In genomic region chr13:113693383-113693782, GRCm38 (mm10) we compare ENCODE assay signal across 9 mouse cellular contexts. TPM values are rescaled to one million over a fixed set of nuclear protein-coding genes. Genes with fewer than 3 reads are reported as not detected.
DNase-seq lines count a peak whose midpoint lies in the region; ATAC-seq and TF ChIP-seq lines count a peak whose summit lies in the region.
"Had no signal": no experiment of that assay in that cellular context is flagged by ENCODE, and none has a peak within 500 bp of the region (broad histone marks: within the 10 kb centered on the region; RNA-seq: fewer than 3 reads in every experiment).

No protein-coding gene starts in this region.

- TF ChIP-seq CTCF in layer of hippocampus, adult 2 months (conservative IDR thresholded peaks at IDR 0.05): peak; percentile 97

- H3K27ac ChIP-seq in ES-E14 (ENCODE audit: insufficient read depth, low read depth, low read length, poor library complexity, severe bottlenecking): no peak overlapping the region
- H3K27ac ChIP-seq in layer of hippocampus, adult 2 months: no peak overlapping the region
- H3K27ac ChIP-seq in midbrain, embryonic 12.5 days (replicated peaks): no peak overlapping the region
- H3K27ac ChIP-seq: macrophage had no signal

- DNase-seq in left cerebral cortex, adult 18-20 months (ENCODE audit: low spot score in 2 of 2): peak; percentile 14 to 27
- no peak for DNase-seq in left cerebral cortex, postnatal 10 days (ENCODE audit: extremely low spot score in 1 of 2, low spot score in 2 of 2)
- DNase-seq in ES-E14 (ENCODE audit: low read depth, low spot score): peak; percentile 51
- peak; percentile 40 for DNase-seq in c-Kit-positive CD71-positive TER-119-negative erythroid progenitor cells, embryonic 14.5 days (ENCODE audit: low read depth)
- DNase-seq in gastrocnemius, postnatal 10 days: peak; percentile 16
- DNase-seq in layer of hippocampus, adult 2 months (ENCODE audit: low spot score in 2 of 2): peak in 1 of 2 experiments; percentile 59
- no peak for DNase-seq in ovary, adult 18-20 months (ENCODE audit: low spot score)

- H3K4me1 ChIP-seq in ES-E14 (ENCODE audit: control insufficient read depth in 2 of 2, insufficient read depth in 2 of 2, low read length in 2 of 2, poor library complexity in 1 of 2): peaks cover 0 to 2% of the 10 kb centered on the region in 2 experiments; a peak in 1 of 4 replicates
- H3K4me1 ChIP-seq in midbrain, embryonic 12.5 days: peaks cover 10% of the 10 kb centered on the region

- H3K36me3 ChIP-seq in ES-E14 (ENCODE audit: control insufficient read depth, insufficient read depth, low read length, poor library complexity, severe bottlenecking): no peaks in the 10 kb centered on the region
- no peaks in the 10 kb centered on the region for H3K36me3 ChIP-seq in midbrain, embryonic 12.5 days

- ATAC-seq in midbrain, embryonic 12.5 days (ENCODE audit: low FRiP score, low read depth): 0 out of 2 replicates have a peak, but pooled peaks have one; percentile 55

- no peak overlapping the region for H3K4me2 ChIP-seq in midbrain, embryonic 12.5 days (replicated peaks)

- H3K9me3 ChIP-seq in ES-E14 (ENCODE audit: control insufficient read depth, insufficient read depth, low read depth, low read length): no peaks in the 10 kb centered on the region
- H3K9me3 ChIP-seq in midbrain, embryonic 12.5 days: no peaks in the 10 kb centered on the region

- H3K4me3 ChIP-seq in ES-E14 (ENCODE audit: insufficient read depth in 1 of 2, low read depth in 1 of 2, low read length in 2 of 2, poor library complexity in 1 of 2, severe bottlenecking in 1 of 2): no peak overlapping the region
- H3K4me3 ChIP-seq in layer of hippocampus, adult 2 months: no peak overlapping the region
- no peak overlapping the region for H3K4me3 ChIP-seq in midbrain, embryonic 12.5 days

- 22% methylated on average over 6 of the region's 6 CpGs for WGBS in midbrain, embryonic 12.5 days

- intact Hi-C loops in left cerebral cortex, postnatal 10 days (cut with DNase I): loop anchor here (5.0 kb wide), 2 partner anchors 99 to 174 kb away; partner anchors contain the start of gene Arl15

- H3K27me3 ChIP-seq in midbrain, embryonic 12.5 days: no peaks in the 10 kb centered on the region

- H3K9ac ChIP-seq in ES-E14 (ENCODE audit: insufficient read depth, low read depth, low read length, poor library complexity, severe bottlenecking): no peak overlapping the region
- H3K9ac ChIP-seq in midbrain, embryonic 12.5 days (replicated peaks): no peak overlapping the region

- in situ Hi-C loops in ES-E14 (cut with MboI; ENCODE audit: low sequenced_read_pairs in 2 of 2, unreplicated experiment in 2 of 2): loop anchor here in 1 of 2 experiments (10.0 kb wide), 1 partner anchor 171 kb away; no protein-coding TSS in a partner anchor

TF ChIP-seq in ES-E14, 5 proteins besides CTCF, POLR2A, EP300 and RAD21:
- TF ChIP-seq ZC3H11A (IDR thresholded peaks at IDR 0.05; ENCODE audit: borderline replicate concordance, low read depth, low read length) (peak; percentile 77), MAFK (IDR thresholded peaks at IDR 0.05; ENCODE audit: insufficient read depth, low read depth, low read length) (no peak)

RNA-seq across cellular contexts. Expression of gene Hspb3, which starts 29.9 kb away (rescaled TPM):
- 1 to 10 TPM; 5.1 to 8.5 TPM for total RNA-seq in left cerebral cortex, adult 18-20 months (2021)
- total RNA-seq in left cerebral cortex, postnatal 10 days (2021): 1 to 10 TPM; 9.0 to 9.7 TPM
- 0.32 TPM in 1 of 2 replicates, not detected in the other for total RNA-seq in ES-E14 (2012; rRNA removed)
- 10 to 100 TPM; 79.1 to 87.3 TPM for total RNA-seq in gastrocnemius, postnatal 10 days (2021)
- 1 to 10 TPM in 1 of 2 experiments, under 1 TPM in 1; 0.64 to 1.5 TPM for total RNA-seq in layer of hippocampus, adult 2 months (2021)
- polyA plus RNA-seq in midbrain, embryonic 12.5 days (2016; fragmentation: Nextera tagmentation; extraction: Ambion mirVana): 0.31 TPM in 1 of 2 replicates, not detected in the other
- polyA plus RNA-seq: macrophage had no signal

Comparison
In these comparisons a context has a peak if more than half of its experiments do, and no peak if none do; other contexts are left out.
1. DNase-seq: peak in left cerebral cortex, adult 18-20 months (2 of 2), ES-E14 (single experiment), c-Kit-positive CD71-positive TER-119-negative erythroid progenitor cells, embryonic 14.5 days (single experiment) and gastrocnemius, postnatal 10 days (single experiment); none in left cerebral cortex, postnatal 10 days (0 of 2) and ovary, adult 18-20 months (single experiment).
2. RNA of gene Hspb3, which starts 29.9 kb away (total RNA-seq): 79.1 to 87.3 TPM in gastrocnemius, postnatal 10 days; 9.0 to 9.7 TPM in left cerebral cortex, postnatal 10 days, 5.1 to 8.5 TPM in left cerebral cortex, adult 18-20 months, 0.64 to 1.5 TPM in layer of hippocampus, adult 2 months and 0.32 TPM in ES-E14; every median in the first group is over 4 times any median in the second.